In the genomic region with DNA sequence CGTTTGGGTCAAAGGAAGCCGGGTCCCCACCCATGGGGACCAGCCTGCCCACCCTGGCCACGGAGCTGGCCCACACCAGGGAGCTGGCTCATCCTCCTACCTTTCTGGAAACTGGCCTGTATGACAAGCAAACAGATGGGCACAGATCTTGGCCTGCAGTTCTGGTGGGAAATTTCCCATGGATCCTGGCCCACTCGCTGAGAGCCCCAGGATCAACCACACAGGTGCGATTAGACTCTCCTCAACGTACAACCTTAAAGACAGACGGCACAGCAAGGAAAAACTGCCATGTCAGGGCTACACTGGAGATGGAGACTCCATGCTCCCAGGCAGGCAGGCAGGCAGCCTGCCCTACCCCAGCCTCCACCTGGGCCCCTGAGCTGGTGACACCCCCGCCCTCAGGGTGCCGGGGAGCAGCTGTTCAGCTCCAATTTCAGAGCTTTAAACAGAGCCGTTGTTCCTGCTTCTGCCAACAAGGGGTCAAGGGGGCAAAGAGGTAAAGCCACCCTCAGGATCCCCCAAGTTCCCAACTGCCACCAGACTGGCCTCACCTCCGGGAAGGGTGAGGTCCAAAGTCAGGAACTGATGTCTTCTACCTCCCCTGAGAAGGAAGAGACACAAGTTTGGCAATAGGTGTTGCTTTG, we compare ENCODE assay signal across 9 mouse cellular contexts. TPM values are rescaled to one million over a fixed set of nuclear protein-coding genes. Genes with fewer than 3 reads are reported as not detected.
A peak's percentile ranks its signal among the peaks of the same experiment; 100 is the strongest.
DNase-seq lines count a peak whose midpoint lies in the region; ATAC-seq lines count a peak whose summit lies in the region.
"Had no signal": no experiment of that assay in that cellular context is flagged by ENCODE, and none has a peak within 500 bp of the region (broad histone marks: within the 10 kb centered on the region; RNA-seq: fewer than 3 reads in every experiment).

No protein-coding gene starts in this region.

- H3K27ac ChIP-seq in heart, embryonic 14.5 days (replicated peaks in 1 of 2; ENCODE audit: control insufficient read depth in 1 of 2, insufficient read depth in 1 of 2, low read depth in 2 of 2, low read length in 2 of 2) = peak overlapping the region; percentile 15 to 21; a peak in 3 of 4 replicates
- peak overlapping the region; percentile 86 for H3K27ac ChIP-seq in lung, embryonic 15.5 days

- no peak overlapping the region for H3K9ac ChIP-seq in heart, embryonic 14.5 days (ENCODE audit: low read length)
- H3K9ac ChIP-seq in lung, embryonic 15.5 days = no peak overlapping the region; the same call in 1 of the 2 replicates

- DNase-seq in heart, adult 9 months (ENCODE audit: low spot score in 2 of 2) = no peak
- DNase-seq in lung, postnatal 4 days = no peak
- DNase-seq in cerebellum, postnatal 14 days = peak; percentile 84 to 95
- DNase-seq in skeletal muscle tissue, adult 2 months (ENCODE audit: low read depth, low spot score) = peak; percentile 40
- no peak for DNase-seq in thymus, postnatal 36 days

- H3K36me3 ChIP-seq in heart, embryonic 14.5 days (ENCODE audit: control insufficient read depth, insufficient read depth, low read length) = no peaks in the 10 kb centered on the region
- no peaks in the 10 kb centered on the region for H3K36me3 ChIP-seq in lung, embryonic 15.5 days
- H3K36me3 ChIP-seq: G1E had no signal

- WGBS in heart, embryonic 14.5 days = 39% methylated on average over 11 of the region's 11 CpGs
- 23% methylated on average over 11 of the region's 11 CpGs for WGBS in lung, embryonic 15.5 days

- H3K27me3 ChIP-seq in heart, embryonic 14.5 days (ENCODE audit: control insufficient read depth, insufficient read depth, low read length) = peaks cover 13% of the 10 kb centered on the region
- H3K27me3 ChIP-seq in lung, embryonic 15.5 days = peaks cover 13% of the 10 kb centered on the region; the same call in 1 of the 2 replicates

- no peak overlapping the region for H3K4me3 ChIP-seq in heart, embryonic 14.5 days (ENCODE audit: control insufficient read depth in 1 of 2, insufficient read depth in 1 of 2, low read depth in 1 of 2, low read length in 2 of 2)
- no peak overlapping the region for H3K4me3 ChIP-seq in lung, embryonic 15.5 days

- peaks cover 21 to 23% of the 10 kb centered on the region in 2 experiments; a peak in 3 of 4 replicates for H3K4me1 ChIP-seq in heart, embryonic 14.5 days (ENCODE audit: control insufficient read depth in 2 of 2, insufficient read depth in 2 of 2, low read length in 2 of 2)
- H3K4me1 ChIP-seq in lung, embryonic 15.5 days = peaks cover 39% of the 10 kb centered on the region

- H3K9me3 ChIP-seq in heart, embryonic 14.5 days (ENCODE audit: control insufficient read depth, low read length) = no peaks in the 10 kb centered on the region
- H3K9me3 ChIP-seq in lung, embryonic 15.5 days = no peaks in the 10 kb centered on the region

- ATAC-seq in heart, embryonic 14.5 days (ENCODE audit: insufficient number of reproducible peaks, insufficient read depth, low FRiP score, low read depth) = no peak
- ATAC-seq in lung, embryonic 15.5 days (ENCODE audit: borderline replicate concordance, extremely low read depth, low FRiP score, low TSS enrichment) = no peak
- no peak for ATAC-seq in monocyte, adult 5-6 weeks (replicated peaks; ENCODE audit: insufficient number of reproducible peaks, low FRiP score, low TSS enrichment, poor library complexity, severe bottlenecking)

- H3K4me2 ChIP-seq in heart, embryonic 14.5 days (ENCODE audit: low read length) = 0 out of 2 replicates have a peak overlapping the region, but pooled peaks have one; percentile 16
- peak overlapping the region; percentile 20 for H3K4me2 ChIP-seq in lung, embryonic 15.5 days

RNA-seq across cellular contexts. Expression of a gene that starts 3.8 kb away (rescaled TPM):
- 1.2 and 2.5 TPM in 2 replicates for polyA plus RNA-seq in heart, embryonic 14.5 days (2014; fragmentation: Nextera tagmentation; extraction: Ambion mirVana)
- 5.1 and 5.6 TPM in 2 replicates for polyA plus RNA-seq in lung, embryonic 15.5 days (2015; fragmentation: Nextera tagmentation; extraction: Ambion mirVana)
- total RNA-seq in monocyte, adult 5-6 weeks (2017) = not detected in 3 replicates
- polyA plus RNA-seq: G1E had no signal

RNA-seq across cellular contexts. Expression of a gene that starts 58.8 kb away (rescaled TPM):
- 10.2 and 11.0 TPM in 2 replicates for polyA plus RNA-seq in heart, embryonic 14.5 days (2014; fragmentation: Nextera tagmentation; extraction: Ambion mirVana)
- 16.6 and 21.6 TPM in 2 replicates for polyA plus RNA-seq in lung, embryonic 15.5 days (2015; fragmentation: Nextera tagmentation; extraction: Ambion mirVana)
- 0.48 to 1.6 TPM (median 1.2 TPM) in 3 replicates for total RNA-seq in monocyte, adult 5-6 weeks (2017)

Comparison
In these comparisons a context has a peak if more than half of its experiments do, and no peak if none do; other contexts are left out.
1. DNase-seq: peak in cerebellum, postnatal 14 days (2 of 2) and skeletal muscle tissue, adult 2 months (single experiment); none in heart, adult 9 months (0 of 2), lung, postnatal 4 days (0 of 2) and thymus, postnatal 36 days (0 of 2).